Mouse (Mus musculus): Measurements from ENCODE around the gene Nod1.

DNA sequence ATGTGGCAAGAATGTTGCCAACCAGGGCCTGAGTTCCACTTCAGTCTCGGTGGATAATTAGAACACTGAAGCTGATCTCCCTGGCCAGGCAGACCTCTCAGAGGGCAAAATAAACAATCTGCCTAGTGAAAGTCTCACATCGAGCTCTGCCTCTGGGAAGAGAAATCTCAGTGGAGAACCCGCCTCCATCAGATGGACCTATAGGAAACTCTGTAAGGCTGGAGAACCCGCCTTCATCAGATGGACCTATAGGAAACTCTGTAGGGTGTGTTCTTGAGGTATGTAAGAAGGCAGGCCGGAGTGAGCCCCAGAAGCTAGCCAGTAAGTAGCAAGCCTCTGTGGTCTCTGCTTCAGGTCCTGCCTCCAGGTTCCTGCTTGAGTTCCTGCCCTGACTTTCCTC is 37.5 kb downstream of the Nod1 start:
- TF ChIP-seq GATA1 (IDR thresholded peaks at IDR 0.05; ENCODE audit: low read length) (no peak), TAL1 (IDR thresholded peaks at IDR 0.05; ENCODE audit: low read length) (no peak)
